Mouse (Mus musculus) layer of hippocampus, adult 18-20 months (tissue): ENCODE measurements around the gene Sept9. TPM values are rescaled to one million over a fixed set of nuclear protein-coding genes. Genes with fewer than 3 reads are reported as not detected.

Source experiments
- DNase-seq, 2 experiments: peaks; one replicate each; pipeline ENCODE4 v3.0.0; 2022; ENCODE audit warnings: low spot score in 2 of 2
- long read RNA-seq: library from polyadenylated mRNA; stranded (forward); transcript quantifications from one replicate; pipeline ENCODE4 v2.0.0, GENCODE M21; 2021
- total RNA-seq, 2 experiments: library from RNA; stranded (reverse); gene quantifications; 2 replicates each; pipeline ENCODE4 v1.2.3; 2021

Gene Sept9
- total RNA-seq: 100 to 1,000 TPM; 121 to 122 TPM
- long read RNA-seq, transcript Sept9-204 (10 exons, 2,932 nt): major isoform, 44 of 173 reads
- long read RNA-seq, transcript Sept9-205 (11 exons, 3,869 nt): minor isoform, 12 of 173 reads
- long read RNA-seq, transcript Sept9-201 (11 exons, 3,784 nt): minor isoform, 19 of 173 reads
- long read RNA-seq, transcript Sept9-203 (10 exons, 2,924 nt): minor isoform, 37 of 173 reads
- long read RNA-seq, partial matches to known transcripts: 43 of 173 reads
- long read RNA-seq, other reads (novel, unspliced or antisense): 18 of 173 reads

- no peak for DNase-seq
These were observed at the start of gene Sept9 for GRCm38 (mm10) chr11:117199282-117200175. Sept9 (plus strand) TSS chr11:117199661.

GRCm38 (mm10) chr11:117150467-117150966 is 48.9 kb upstream of the Sept9 start:
- DNase-seq: no peak

- no peak for DNase-seq
These were observed 48.0 kb upstream of the Sept9 start for GRCm38 (mm10) chr11:117151461-117151860.

- no peak for DNase-seq
These were observed 46.9 kb upstream of the Sept9 start for GRCm38 (mm10) chr11:117152541-117152940.

- DNase-seq: no peak
These were observed 45.9 kb upstream of the Sept9 start for GRCm38 (mm10) chr11:117153553-117153952.

- no peak for DNase-seq
These were observed 45.2 kb upstream of the Sept9 start for GRCm38 (mm10) chr11:117154088-117154815.

- no peak for DNase-seq
These were observed 42.7 kb upstream of the Sept9 start for GRCm38 (mm10) chr11:117156725-117157124.

GRCm38 (mm10) chr11:117158343-117158742 is 41.1 kb upstream of the Sept9 start:
- peak in 1 of 2 experiments; percentile 57 for DNase-seq

GRCm38 (mm10) chr11:117159257-117159945 is 40.1 kb upstream of the Sept9 start:
- DNase-seq: peak in 1 of 2 experiments; percentile 66

- no peak for DNase-seq
These were observed 39.5 kb upstream of the Sept9 start for GRCm38 (mm10) chr11:117159946-117160307.

GRCm38 (mm10) chr11:117160791-117161190 is 38.7 kb upstream of the Sept9 start:
- no peak for DNase-seq

GRCm38 (mm10) chr11:117161574-117161973 is 37.9 kb upstream of the Sept9 start:
- no peak for DNase-seq

GRCm38 (mm10) chr11:117163098-117163497 is 36.4 kb upstream of the Sept9 start:
- no peak for DNase-seq

GRCm38 (mm10) chr11:117163771-117164170 is 35.7 kb upstream of the Sept9 start:
- DNase-seq: no peak

GRCm38 (mm10) chr11:117168278-117169087 is 31.0 kb upstream of the Sept9 start:
- DNase-seq: peak in 1 of 2 experiments; percentile 54

- DNase-seq: no peak
These were observed 30.3 kb upstream of the Sept9 start for GRCm38 (mm10) chr11:117169088-117169635.

- DNase-seq: peak in 1 of 2 experiments; percentile 43
These were observed 29.5 kb upstream of the Sept9 start for GRCm38 (mm10) chr11:117169801-117170565.

- peak in 1 of 2 experiments; percentile 12 for DNase-seq
These were observed 25.2 kb upstream of the Sept9 start for GRCm38 (mm10) chr11:117174098-117174892.
